Mouse (Mus musculus) embryonic facial prominence, embryonic 10.5 days (tissue): ENCODE measurements at regions not wholly inside any gene's neighbourhood (a gene's known extent, or its start where the extent isn't known, plus 50 kb on each side); places are given as distances from the start of the nearest gene placed in this dataset.
A peak's percentile ranks its signal among the peaks of the same experiment; 100 is the strongest.

Source experiments
- DNase-seq: peaks from one replicate; pipeline ENCODE4 v3.0.0-alpha.2; 2017; ENCODE audit warnings: low spot score
- H3K27ac ChIP-seq: fragments of 300-500 bp; sonication (generic); replicated peaks from 2 replicates; pipeline ENCODE4 v1.5.1; 2016; ENCODE audit warnings: mild to moderate bottlenecking
- H3K27me3 ChIP-seq: fragments of 300-500 bp; sonication (generic); replicated peaks from 2 replicates; pipeline ENCODE4 v1.6.1; 2016; ENCODE audit warnings: low read depth, mild to moderate bottlenecking; ENCODE audit not compliant: poor library complexity, severe bottlenecking
- H3K36me3 ChIP-seq: fragments of 300-500 bp; sonication (generic); replicated peaks from 2 replicates; pipeline ENCODE4 v1.6.1; 2016; ENCODE audit warnings: mild to moderate bottlenecking, moderate library complexity
- H3K4me1 ChIP-seq: fragments of 300-500 bp; sonication (generic); 2 replicates; pipeline ENCODE4 v1.6.1; 2016
- H3K4me3 ChIP-seq: fragments of 300-500 bp; sonication (generic); 2 replicates; pipeline ENCODE4 v1.5.1; 2016; ENCODE audit warnings: mild to moderate bottlenecking, moderate library complexity
- H3K9me3 ChIP-seq: fragments of 300-500 bp; sonication (generic); 2 replicates; pipeline ENCODE4 v1.6.1; 2016; ENCODE audit warnings: mild to moderate bottlenecking
- whole genome bisulfite sequencing: fragments of 180-500 bp; shearing (Covaris S2); methylation state at CpG from one replicate; pipeline ENCODE4 v1.1.7; 2016; 5-methylcytosine and 5-hydroxymethylcytosine counted together

- Histone ChIP-seq H3K27me3 (no peaks in the 10 kb centered on the region), H3K36me3 (no peaks in the 10 kb centered on the region), H3K4me3 (no peak overlapping the region), H3K4me1 (no peaks in the 10 kb centered on the region), H3K27ac (no peak overlapping the region), H3K9me3 (no peaks in the 10 kb centered on the region)
- WGBS = 86% methylated on average over 4 of the region's 4 CpGs
- no peak for DNase-seq
Observed at GRCm38 (mm10) chr3:49096118-49096517, 661.0 kb downstream of the Pcdh18 start.

GRCm38 (mm10) chr3:49093818-49094680 lies 663.1 kb downstream of the Pcdh18 start:
- Histone ChIP-seq H3K27ac (no peak overlapping the region), H3K27me3 (no peaks in the 10 kb centered on the region), H3K36me3 (no peaks in the 10 kb centered on the region), H3K4me1 (no peaks in the 10 kb centered on the region), H3K4me3 (no peak overlapping the region), H3K9me3 (no peaks in the 10 kb centered on the region)
- peak; percentile 67 for DNase-seq
- 35% methylated on average over 11 of the region's 11 CpGs for WGBS

- Histone ChIP-seq H3K36me3 (no peaks in the 10 kb centered on the region), H3K4me3 (no peak overlapping the region), H3K27me3 (no peaks in the 10 kb centered on the region), H3K9me3 (no peaks in the 10 kb centered on the region), H3K4me1 (peaks cover 8% of the 10 kb centered on the region; the same call in 1 of the 2 replicates), H3K27ac (no peak overlapping the region)
- DNase-seq = no peak
Observed at GRCm38 (mm10) chr3:49068801-49069200, 688.3 kb downstream of the Pcdh18 start.

GRCm38 (mm10) chr3:49062081-49062480 lies 695.0 kb downstream of the Pcdh18 start:
- no peak overlapping the region for H3K4me3 ChIP-seq
- 81% methylated on average over 9 of the region's 9 CpGs for WGBS
- no peak overlapping the region for H3K27ac ChIP-seq
- no peaks in the 10 kb centered on the region for H3K4me1 ChIP-seq
- no peaks in the 10 kb centered on the region for H3K27me3 ChIP-seq
- H3K9me3 ChIP-seq = no peaks in the 10 kb centered on the region
- no peaks in the 10 kb centered on the region for H3K36me3 ChIP-seq
- DNase-seq = no peak

- Histone ChIP-seq H3K36me3 (no peaks in the 10 kb centered on the region), H3K4me1 (no peaks in the 10 kb centered on the region), H3K4me3 (no peak overlapping the region), H3K27me3 (no peaks in the 10 kb centered on the region), H3K9me3 (no peaks in the 10 kb centered on the region), H3K27ac (no peak overlapping the region)
- 79% methylated on average over 5 of the region's 5 CpGs for WGBS
- no peak for DNase-seq
Observed at GRCm38 (mm10) chr3:49032981-49033380, 724.1 kb downstream of the Pcdh18 start.

- Histone ChIP-seq H3K4me1 (no peaks in the 10 kb centered on the region), H3K36me3 (no peaks in the 10 kb centered on the region), H3K27me3 (no peaks in the 10 kb centered on the region), H3K27ac (no peak overlapping the region), H3K4me3 (no peak overlapping the region), H3K9me3 (no peaks in the 10 kb centered on the region)
- 82% methylated on average over 6 of the region's 6 CpGs for WGBS
- no peak for DNase-seq
Observed at GRCm38 (mm10) chr3:49009211-49009967, 747.7 kb downstream of the Pcdh18 start.
